Mouse (Mus musculus) lung, adult 2 months (tissue): ENCODE results near the gene Npr1. TPM values are rescaled to one million over a fixed set of nuclear protein-coding genes. Genes with fewer than 3 reads are reported as not detected.

ENCODE experiments used
- DNase-seq: peaks from one replicate; pipeline ENCODE4 v3.0.0; 2022
- H3K4me1 ChIP-seq: fragments of 200-500 bp; 2 replicates; pipeline ENCODE4 v1.6.1; 2011; ENCODE audit warnings: low read length; ENCODE audit not compliant: control insufficient read depth, insufficient read depth
- H3K4me3 ChIP-seq: fragments of 200-500 bp; replicated peaks from 2 replicates; pipeline ENCODE3; 2011; ENCODE audit warnings: low read depth, mild to moderate bottlenecking, control low read depth, low read length; ENCODE audit errors: extremely low read depth
- CTCF ChIP-seq: fragments of 200-500 bp; IDR thresholded peaks from 2 replicates; pipeline ENCODE4 v1.5.1; 2011; ENCODE audit warnings: mild to moderate bottlenecking, low read length, control low read depth; ENCODE audit not compliant: insufficient read depth
- POLR2A ChIP-seq: fragments of 200-500 bp; IDR thresholded peaks from 2 replicates; pipeline ENCODE4 v1.6.1; 2011; ENCODE audit warnings: low read depth, mild to moderate bottlenecking, control low read depth, low read length, borderline replicate concordance; ENCODE audit errors: extremely low read depth
- WGBS: fragments of 180-500 bp; shearing (Covaris S2); methylation state at CpG from one replicate; pipeline ENCODE4 v1.1.7; 2018; 5-methylcytosine and 5-hydroxymethylcytosine counted together
- polyA plus RNA-seq: library from polyadenylated mRNA; depleted of rRNA; stranded (reverse); fragments of >200 nt; gene quantifications from 2 replicates; pipeline ENCODE4 v1.2.3, GENCODE M21; 2012

The Npr1 gene
- polyA plus RNA-seq, 1 experiment: 199 TPM

- no peak for DNase-seq
- Histone ChIP-seq H3K4me1 (no peaks in the 10 kb centered on the region; the same call in 1 of the 2 replicates), H3K4me3 (peak overlapping the region; percentile 13)
- TF ChIP-seq POLR2A (no peak), CTCF (no peak)
- 42% methylated on average over 7 of the region's 7 CpGs for WGBS
Observed at GRCm38 (mm10) chr3:90462579-90462978, 3.1 kb downstream of the Npr1 start.

GRCm38 (mm10) chr3:90461935-90462334 lies 3.7 kb downstream of the Npr1 start:
- DNase-seq: no peak
- 70% methylated on average over 3 of the region's 3 CpGs for WGBS
- Histone ChIP-seq H3K4me1 (no peaks in the 10 kb centered on the region; the same call in 1 of the 2 replicates), H3K4me3 (no peak overlapping the region)
- no peak for TF ChIP-seq CTCF
- TF ChIP-seq POLR2A: no peak

GRCm38 (mm10) chr3:90460315-90460714 lies 5.4 kb downstream of the Npr1 start:
- WGBS: 48% methylated on average over 5 of the region's 5 CpGs
- Histone ChIP-seq H3K4me3 (no peak overlapping the region), H3K4me1 (no peaks in the 10 kb centered on the region; the same call in 1 of the 2 replicates)
- DNase-seq: no peak
- no peak for TF ChIP-seq POLR2A
- TF ChIP-seq CTCF: no peak

GRCm38 (mm10) chr3:90459727-90460126 lies 5.9 kb downstream of the Npr1 start:
- DNase-seq: no peak
- TF ChIP-seq CTCF (no peak), POLR2A (no peak)
- WGBS: 81% methylated on average over 9 of the region's 9 CpGs
- no peaks in the 10 kb centered on the region; the same call in 1 of the 2 replicates for H3K4me1 ChIP-seq
- H3K4me3 ChIP-seq: no peak overlapping the region

GRCm38 (mm10) chr3:90454931-90455330 lies 10.7 kb downstream of the Npr1 start:
- peaks cover 3% of the 10 kb centered on the region; the same call in 1 of the 2 replicates for H3K4me1 ChIP-seq
- TF ChIP-seq POLR2A (no peak), CTCF (no peak)
- WGBS: 93% methylated on average over 14 of the region's 14 CpGs

GRCm38 (mm10) chr3:90451396-90452095 lies 14.1 kb downstream of the Npr1 start:
- 33% methylated on average over 10 of the region's 10 CpGs for WGBS
- H3K4me1 ChIP-seq: peaks cover 8% of the 10 kb centered on the region; the same call in 1 of the 2 replicates
- TF ChIP-seq CTCF (no peak), POLR2A (no peak)
- DNase-seq: no peak
- no peak overlapping the region for H3K4me3 ChIP-seq

More at GRCm38 (mm10) chr3:90454931-90455330, 10.7 kb downstream of the Npr1 start:
- DNase-seq: no peak
- no peak overlapping the region for H3K4me3 ChIP-seq

GRCm38 (mm10) chr3:90450874-90451273 lies 14.8 kb downstream of the Npr1 start:
- WGBS: 37% methylated on average over 12 of the region's 12 CpGs
- H3K4me3 ChIP-seq: no peak overlapping the region

GRCm38 (mm10) chr3:90448626-90449025 lies 17.0 kb downstream of the Npr1 start:
- no peak overlapping the region for H3K4me3 ChIP-seq
- peaks cover 9% of the 10 kb centered on the region; the same call in 1 of the 2 replicates for H3K4me1 ChIP-seq
- DNase-seq: no peak
- 49% methylated on average over 6 of the region's 6 CpGs for WGBS
- no peak for TF ChIP-seq POLR2A
- TF ChIP-seq CTCF: no peak

More at GRCm38 (mm10) chr3:90450874-90451273, 14.8 kb downstream of the Npr1 start:
- peaks cover 8% of the 10 kb centered on the region; the same call in 1 of the 2 replicates for H3K4me1 ChIP-seq
- TF ChIP-seq CTCF (no peak), POLR2A (no peak)
- DNase-seq: no peak

GRCm38 (mm10) chr3:90447123-90447494 lies 18.6 kb downstream of the Npr1 start:
- peaks cover 9% of the 10 kb centered on the region; the same call in 1 of the 2 replicates for H3K4me1 ChIP-seq
- 42% methylated on average over 7 of the region's 7 CpGs for whole genome bisulfite sequencing
- H3K4me3 ChIP-seq: no peak overlapping the region
- no peak for DNase-seq
- TF ChIP-seq POLR2A (0 out of 2 replicates have a peak, but pooled peaks have one; percentile 25), CTCF (no peak)

GRCm38 (mm10) chr3:90446389-90447122 lies 19.1 kb downstream of the Npr1 start:
- 1% methylated on average over 17 of the region's 17 CpGs for WGBS
- peak overlapping the region; percentile 11 for H3K4me3 ChIP-seq
- peak; percentile 68; the same call in 1 of the 2 replicates for TF ChIP-seq POLR2A
- no peak for TF ChIP-seq CTCF
- H3K4me1 ChIP-seq: peaks cover 6% of the 10 kb centered on the region; the same call in 1 of the 2 replicates
- DNase-seq: peak; percentile 82
